Mouse (Mus musculus): Measurements from ENCODE around the gene Ms4a4c. TPM values are rescaled to one million over a fixed set of nuclear protein-coding genes. Genes with fewer than 3 reads are reported as not detected.

Ms4a4c gene
- 8.2 TPM for polyA plus RNA-seq (2014; fragmentation: Illumina TruSeq; extraction: RNeasy Lipid Tissue Mini Kit (QIAGEN cat#74804); ENCODE audit: low read depth, low replicate concordance)

DNA sequence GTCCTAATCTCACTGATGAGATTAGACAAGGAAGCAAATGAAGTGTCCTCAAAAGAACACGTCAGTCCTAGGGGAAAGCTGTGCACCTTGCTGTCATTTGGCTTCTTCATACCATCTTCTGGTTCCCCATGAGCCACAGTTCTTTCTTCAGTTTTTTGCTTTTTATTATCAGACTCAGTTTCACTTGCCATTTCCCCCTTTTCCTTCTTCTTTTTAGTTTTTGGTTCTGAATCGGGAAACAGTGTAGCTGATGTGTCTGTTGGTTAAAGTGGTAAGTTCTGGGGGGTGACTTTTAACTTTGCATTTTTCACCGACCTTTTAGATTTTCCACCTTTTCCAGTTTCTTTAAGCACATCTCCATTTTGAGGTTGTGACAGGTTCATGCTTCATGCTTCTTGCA lies at the start of gene Ms4a4c:
TSS of gene Ms4a4c (plus strand) at position 244 of the 400 bp plus-strand sequence.

DNA sequence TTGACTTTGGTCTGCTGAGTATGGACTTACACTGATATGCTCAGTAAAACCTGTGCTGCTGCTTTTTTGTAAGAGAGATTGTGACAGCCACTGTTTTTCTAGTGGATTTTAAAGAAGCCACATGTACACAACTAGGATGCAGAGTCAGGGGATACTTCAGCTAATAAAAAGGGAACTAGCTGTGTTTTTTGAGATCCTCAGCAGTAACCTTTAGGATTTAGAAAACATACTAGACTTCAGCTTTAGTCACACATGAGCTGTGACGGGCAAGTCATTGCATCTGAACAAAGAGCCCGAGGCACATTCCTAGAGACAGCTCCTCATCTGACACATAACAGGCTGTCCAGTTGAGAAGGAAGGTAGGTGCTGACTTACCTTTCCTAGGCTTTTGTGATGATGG lies 29.3 kb upstream of the Ms4a4c start, which contains the start of gene Ms4a4a:
TSS of gene Ms4a4a (plus strand) at position 251 of the 400 bp plus-strand sequence.

DNA sequence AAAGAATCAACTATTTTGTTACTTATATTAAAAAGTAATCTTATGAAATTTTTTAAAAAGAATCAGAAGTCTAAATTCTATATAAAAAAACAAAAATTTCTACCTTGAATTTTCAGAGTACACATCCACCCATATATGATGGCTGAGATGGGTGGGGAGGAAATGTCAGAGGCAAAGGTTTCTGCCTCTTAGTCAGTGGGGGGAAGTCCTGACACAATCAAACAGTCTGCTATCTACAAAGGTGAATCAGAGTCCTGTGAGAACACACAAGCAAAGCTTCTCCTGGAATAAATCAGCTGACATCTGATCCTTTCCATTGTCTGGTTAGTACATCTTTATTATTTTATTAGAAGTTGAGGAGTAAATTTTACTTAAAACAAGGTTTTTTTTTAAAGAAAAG lies 38.8 kb downstream of the Ms4a4c start, which contains the start of gene Ms4a4b:
TSS of gene Ms4a4b (plus strand) at position 216 of the 400 bp plus-strand sequence.

DNA sequence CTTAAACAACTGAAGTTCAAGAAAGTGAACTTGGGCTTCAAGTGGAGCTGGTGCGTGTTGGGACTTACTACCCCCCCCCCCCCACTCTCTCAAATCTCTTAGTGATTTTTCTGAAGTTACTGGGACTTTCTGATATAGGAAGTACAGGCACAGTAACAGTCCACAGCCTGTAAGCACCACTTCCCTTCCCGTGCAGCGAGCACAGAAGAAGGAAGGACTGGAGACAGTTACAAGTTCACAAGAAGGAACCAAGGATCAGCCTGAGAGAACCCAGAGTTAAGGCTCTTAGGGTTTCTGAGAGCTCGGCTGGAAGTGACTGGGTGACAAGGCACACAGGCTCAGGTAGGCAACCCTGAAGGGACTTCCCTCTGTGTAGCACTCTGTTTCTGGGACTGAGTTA lies 64.6 kb downstream of the Ms4a4c start, which contains the start of gene Ms4a6c:
TSS of gene Ms4a6c (plus strand) at position 152 of the 400 bp plus-strand sequence.

Other genes with a start within 250 kb of the Ms4a4c start
- not detected for gene 1700025F22Rik, start 239.4 kb upstream of the Ms4a4c start, polyA plus RNA-seq (2014; fragmentation: Illumina TruSeq; extraction: RNeasy Lipid Tissue Mini Kit (QIAGEN cat#74804); ENCODE audit: low read depth, low replicate concordance)
- not detected for gene Ms4a13, start 208.0 kb upstream of the Ms4a4c start, polyA plus RNA-seq (2014; fragmentation: Illumina TruSeq; extraction: RNeasy Lipid Tissue Mini Kit (QIAGEN cat#74804); ENCODE audit: low read depth, low replicate concordance)
- not detected for gene Ms4a12, start 172.3 kb upstream of the Ms4a4c start, polyA plus RNA-seq (2014; fragmentation: Illumina TruSeq; extraction: RNeasy Lipid Tissue Mini Kit (QIAGEN cat#74804); ENCODE audit: low read depth, low replicate concordance)
- gene Ms4a1, start 138.5 kb upstream of the Ms4a4c start, polyA plus RNA-seq (2014; fragmentation: Illumina TruSeq; extraction: RNeasy Lipid Tissue Mini Kit (QIAGEN cat#74804); ENCODE audit: low read depth, low replicate concordance) = 1.9 TPM
- gene Ms4a5, start 120.9 kb upstream of the Ms4a4c start, polyA plus RNA-seq (2014; fragmentation: Illumina TruSeq; extraction: RNeasy Lipid Tissue Mini Kit (QIAGEN cat#74804); ENCODE audit: low read depth, low replicate concordance) = not detected
- gene Ms4a14, start 90.3 kb upstream of the Ms4a4c start, polyA plus RNA-seq (2014; fragmentation: Illumina TruSeq; extraction: RNeasy Lipid Tissue Mini Kit (QIAGEN cat#74804); ENCODE audit: low read depth, low replicate concordance) = 0.93 TPM
- gene Ms4a7, start 68.6 kb upstream of the Ms4a4c start, polyA plus RNA-seq (2014; fragmentation: Illumina TruSeq; extraction: RNeasy Lipid Tissue Mini Kit (QIAGEN cat#74804); ENCODE audit: low read depth, low replicate concordance) = 12.4 TPM
- gene Ms4a4a, start 29.2 kb upstream of the Ms4a4c start, polyA plus RNA-seq (2014; fragmentation: Illumina TruSeq; extraction: RNeasy Lipid Tissue Mini Kit (QIAGEN cat#74804); ENCODE audit: low read depth, low replicate concordance) = 17.1 TPM
- 3.3 TPM for gene Ms4a4b, start 38.8 kb downstream of the Ms4a4c start, polyA plus RNA-seq (2014; fragmentation: Illumina TruSeq; extraction: RNeasy Lipid Tissue Mini Kit (QIAGEN cat#74804); ENCODE audit: low read depth, low replicate concordance)
- 37.9 TPM for gene Ms4a6c, start 64.6 kb downstream of the Ms4a4c start, polyA plus RNA-seq (2014; fragmentation: Illumina TruSeq; extraction: RNeasy Lipid Tissue Mini Kit (QIAGEN cat#74804); ENCODE audit: low read depth, low replicate concordance)
- gene Gm8369, start 81.2 kb downstream of the Ms4a4c start, polyA plus RNA-seq (2014; fragmentation: Illumina TruSeq; extraction: RNeasy Lipid Tissue Mini Kit (QIAGEN cat#74804); ENCODE audit: low read depth, low replicate concordance) = 0.82 TPM
- 22.9 TPM for gene Ms4a6b, start 111.7 kb downstream of the Ms4a4c start, polyA plus RNA-seq (2014; fragmentation: Illumina TruSeq; extraction: RNeasy Lipid Tissue Mini Kit (QIAGEN cat#74804); ENCODE audit: low read depth, low replicate concordance)
- 19.2 TPM for gene Ms4a4d, start 132.0 kb downstream of the Ms4a4c start, polyA plus RNA-seq (2014; fragmentation: Illumina TruSeq; extraction: RNeasy Lipid Tissue Mini Kit (QIAGEN cat#74804); ENCODE audit: low read depth, low replicate concordance)
- 18.7 TPM for gene Ms4a6d, start 200.1 kb downstream of the Ms4a4c start, polyA plus RNA-seq (2014; fragmentation: Illumina TruSeq; extraction: RNeasy Lipid Tissue Mini Kit (QIAGEN cat#74804); ENCODE audit: low read depth, low replicate concordance)
- 0.64 TPM for gene Ms4a2, start 218.9 kb downstream of the Ms4a4c start, polyA plus RNA-seq (2014; fragmentation: Illumina TruSeq; extraction: RNeasy Lipid Tissue Mini Kit (QIAGEN cat#74804); ENCODE audit: low read depth, low replicate concordance)
- not detected for gene Ms4a3, start 236.1 kb downstream of the Ms4a4c start, polyA plus RNA-seq (2014; fragmentation: Illumina TruSeq; extraction: RNeasy Lipid Tissue Mini Kit (QIAGEN cat#74804); ENCODE audit: low read depth, low replicate concordance)